Mouse (Mus musculus): ENCODE data around the gene Gnai2.
A peak's percentile ranks its signal among the peaks of the same experiment; 100 is the strongest.

The Gnai2 gene

DNA sequence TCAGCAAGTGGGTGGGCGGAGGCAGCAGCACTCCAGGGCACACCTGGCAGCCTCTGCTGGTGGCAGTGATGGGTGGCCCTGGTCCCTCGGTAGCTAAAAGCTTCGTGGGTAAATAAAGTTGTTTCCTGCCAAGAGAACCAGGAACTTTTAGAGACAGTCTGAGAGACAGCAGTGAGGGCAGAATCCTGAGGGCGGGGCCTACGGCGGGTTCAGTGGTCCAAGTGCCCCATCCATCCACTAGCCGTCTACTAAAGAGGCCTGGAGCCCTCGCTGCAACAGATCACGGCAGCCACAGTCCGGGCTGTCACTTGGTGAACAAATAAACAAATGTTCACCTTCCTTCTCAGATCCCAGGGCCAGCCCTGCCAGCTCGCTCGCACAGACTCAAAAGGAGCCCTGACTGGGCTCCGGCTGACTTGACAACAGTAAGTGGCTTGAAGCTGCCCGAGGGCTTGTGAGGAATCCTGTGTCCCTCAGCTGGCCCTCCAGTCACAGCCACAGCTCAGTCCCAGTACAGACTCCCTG lies 5.2 kb downstream of the Gnai2 start:
- no peak for DNase-seq

DNA sequence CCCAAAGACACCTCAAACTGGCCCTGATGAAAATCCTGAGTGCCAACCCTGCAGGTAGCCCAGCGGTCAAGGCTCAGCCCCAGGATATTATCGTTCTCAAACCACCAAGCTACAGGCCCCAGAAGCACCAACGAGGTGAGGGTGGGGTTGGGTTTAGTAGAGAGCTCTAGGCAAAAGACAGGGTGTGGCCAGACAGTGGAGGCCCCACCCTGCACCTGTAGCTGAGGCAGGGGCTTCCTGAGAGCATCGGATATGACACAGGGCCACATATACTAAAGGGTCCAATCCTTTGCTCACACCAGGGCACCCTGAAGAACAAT lies 5.8 kb downstream of the Gnai2 start:
- DNase-seq: no peak

DNA sequence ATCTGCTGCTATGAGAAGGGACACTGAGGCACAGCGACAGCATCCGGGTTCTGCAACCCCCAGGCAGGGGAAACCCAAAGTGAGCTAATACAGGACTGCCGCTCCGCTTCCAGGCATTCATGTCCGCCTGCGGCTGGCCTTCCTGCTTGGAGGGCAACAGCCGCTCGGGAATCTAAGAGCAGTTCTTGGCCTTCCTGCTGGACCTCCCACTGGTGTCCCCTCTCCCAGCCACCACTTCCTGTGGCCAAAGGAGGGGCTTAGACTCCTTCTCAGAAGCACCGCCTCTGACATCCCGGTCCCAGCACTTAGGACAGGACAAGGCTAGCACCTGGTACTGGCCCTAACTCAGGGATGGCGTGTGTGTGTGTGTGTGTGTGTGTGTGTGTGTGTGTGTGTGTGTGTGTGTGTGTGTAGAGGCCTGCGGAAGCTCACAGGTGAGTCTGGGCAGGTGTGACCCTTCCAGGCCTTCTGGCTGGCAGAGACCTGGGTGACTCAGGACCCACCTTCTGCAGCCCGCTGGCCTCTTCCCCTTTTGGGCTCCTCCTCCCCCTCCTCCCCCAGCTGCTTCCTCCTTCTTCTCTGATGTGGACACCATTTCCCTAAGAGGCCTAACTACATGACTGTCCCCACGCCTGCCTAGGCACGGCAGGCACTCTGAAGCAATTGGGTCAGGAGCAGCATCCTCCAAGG lies 6.3 kb downstream of the Gnai2 start:
- DNase-seq: peak in 1 of 2 experiments; percentile 33

DNA sequence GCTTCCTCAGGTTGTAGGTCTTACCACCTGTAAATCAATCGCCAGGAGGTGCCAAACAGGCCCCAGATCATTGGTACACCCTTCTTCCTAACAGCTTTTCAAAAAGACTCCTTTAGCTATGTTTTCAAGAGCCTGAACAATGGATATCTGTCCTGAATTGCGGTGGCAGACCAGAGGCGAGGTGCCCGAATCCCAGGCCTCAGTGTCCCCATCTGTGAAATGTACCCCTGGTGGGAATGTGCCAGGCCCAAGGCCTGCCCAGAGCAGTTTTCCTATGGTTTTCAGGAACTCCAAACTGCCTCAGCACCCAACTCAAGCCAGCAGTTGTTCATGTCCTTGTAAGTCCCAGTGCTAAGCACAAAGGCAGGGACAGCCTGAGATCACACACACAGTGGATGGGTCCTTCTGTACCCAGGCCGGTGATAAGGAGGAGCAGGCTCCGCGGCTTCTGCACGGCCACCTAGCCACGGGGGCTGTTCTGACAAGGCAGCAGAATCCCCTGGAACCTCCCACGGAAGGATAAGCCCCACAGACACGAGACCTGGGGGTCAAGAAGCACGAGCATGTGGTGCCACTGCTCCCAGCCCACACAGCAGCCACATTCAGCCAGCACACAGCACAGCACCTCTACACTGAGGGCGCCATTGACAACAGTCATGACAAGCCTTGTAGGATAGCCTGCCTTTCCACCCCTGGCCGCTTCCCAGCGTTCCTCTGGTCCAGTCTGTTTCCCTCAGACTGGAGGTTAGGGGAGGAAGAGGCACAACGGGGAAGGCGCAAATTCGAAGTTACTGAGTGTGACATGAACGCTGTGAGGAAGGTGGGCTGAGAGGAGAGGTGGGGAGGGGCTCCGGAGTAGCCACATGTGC lies 7.5 kb downstream of the Gnai2 start:
- peak in 1 of 2 experiments; percentile 36 for DNase-seq

DNA sequence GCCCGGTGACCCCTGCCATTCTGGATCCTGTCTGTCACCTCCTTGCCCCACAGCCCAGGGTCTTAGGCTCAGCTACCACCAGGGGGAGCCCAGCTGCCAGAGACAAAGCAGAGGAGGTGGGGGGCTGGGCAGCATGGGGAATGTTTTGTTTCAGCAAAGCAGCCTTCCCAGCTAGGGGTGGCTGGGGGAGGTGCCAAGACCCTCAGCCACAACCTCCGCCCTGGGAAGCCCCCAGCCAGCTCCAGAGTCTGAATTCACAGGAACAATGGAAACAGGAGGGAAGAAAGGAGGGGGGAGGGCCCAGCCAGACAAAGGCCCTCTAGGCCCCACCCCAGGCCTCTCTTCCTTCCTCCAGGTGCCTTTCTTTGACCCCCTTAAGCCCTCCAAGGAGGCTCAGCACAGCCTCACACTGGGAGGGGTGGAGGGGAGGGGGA lies 8.3 kb downstream of the Gnai2 start:
- peak; percentile 75 to 85 for DNase-seq

DNA sequence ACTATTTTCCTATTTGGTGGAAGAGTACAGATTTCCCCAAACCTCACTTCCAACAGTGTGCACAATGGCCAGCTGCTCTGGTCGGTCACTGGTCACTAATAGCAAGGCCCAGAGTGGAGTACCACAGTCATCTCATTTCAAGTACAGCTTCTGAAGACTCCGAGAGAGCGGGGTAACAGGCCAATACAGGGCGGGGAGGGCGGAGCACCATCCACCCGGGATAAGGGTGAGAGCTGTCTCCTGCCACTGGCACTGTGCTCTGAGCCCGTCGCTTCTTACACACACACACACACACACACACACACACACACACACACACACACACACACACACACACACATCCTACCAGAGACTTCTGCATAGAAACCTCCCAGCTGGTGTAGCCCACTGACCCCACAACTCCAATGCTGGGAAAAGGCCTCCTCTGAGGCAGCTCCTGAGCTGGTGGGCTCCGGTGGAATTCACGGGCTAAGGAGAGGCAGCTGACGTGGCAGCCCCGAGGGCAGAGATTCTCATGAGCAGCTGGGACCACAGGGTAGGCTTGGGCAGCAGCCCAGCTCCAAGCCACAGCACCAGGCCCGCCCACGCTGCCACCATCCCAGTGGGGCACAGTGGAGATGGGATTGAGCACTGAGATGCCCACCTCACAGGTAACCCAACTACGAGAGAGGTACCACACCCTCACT lies 8.9 kb downstream of the Gnai2 start:
- peak in 1 of 2 experiments; percentile 33 for DNase-seq

DNA sequence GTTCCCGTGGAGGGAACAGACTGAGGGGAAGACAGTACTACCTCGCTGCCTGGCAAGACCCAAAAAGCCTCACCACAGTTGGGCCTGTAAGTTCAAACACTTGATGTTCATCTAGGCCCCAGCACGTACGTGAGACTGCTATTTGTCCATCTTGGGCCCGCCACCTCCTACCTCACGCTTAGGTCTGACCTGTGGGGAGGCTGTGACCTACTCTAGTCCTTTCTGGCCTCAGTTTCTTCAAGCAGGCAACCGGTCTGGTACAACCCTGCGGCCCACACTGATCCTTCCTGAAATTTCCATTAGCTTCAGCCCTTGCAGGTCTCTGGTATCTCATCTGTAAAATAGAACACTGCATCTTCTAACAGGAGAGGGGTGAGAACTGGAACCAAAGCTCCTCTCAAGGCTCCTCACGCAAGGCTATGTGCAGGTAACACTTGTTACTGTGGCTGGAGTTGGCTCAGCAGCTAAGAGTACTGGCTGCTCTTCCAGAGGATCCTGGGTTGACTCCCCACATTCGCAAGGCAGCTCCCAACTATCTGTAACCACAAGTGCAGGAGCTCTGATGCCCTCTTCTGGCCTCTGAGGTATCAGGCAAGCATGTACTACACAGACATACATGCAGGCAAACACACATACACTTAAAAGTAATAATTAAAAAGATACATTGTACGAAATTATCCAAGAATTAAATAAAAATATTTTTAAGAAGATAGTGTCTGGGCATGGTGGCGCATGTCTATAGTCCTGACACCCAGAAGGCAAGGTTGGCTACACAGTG lies 9.6 kb downstream of the Gnai2 start:
- peak in 1 of 2 experiments; percentile 36 for DNase-seq

DNA sequence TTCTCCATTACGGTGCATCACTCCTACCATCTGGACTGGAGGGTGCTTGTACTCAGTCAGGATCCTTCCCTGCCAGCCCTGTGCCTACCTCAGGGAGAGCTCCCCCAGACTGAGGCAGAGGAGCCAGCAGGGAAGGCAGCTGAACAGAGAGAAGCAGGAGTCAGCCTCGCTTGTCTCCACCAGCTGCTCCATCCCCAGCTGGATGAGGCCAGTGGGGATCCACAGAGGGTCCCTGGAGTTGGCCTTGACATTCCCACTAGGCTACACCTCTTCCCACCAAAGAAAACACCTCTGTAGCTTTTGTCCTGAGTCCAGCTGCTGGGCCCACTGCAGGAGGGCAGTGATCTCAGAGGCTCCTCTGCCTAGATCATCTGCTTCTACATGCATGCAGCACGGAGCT lies 10.2 kb downstream of the Gnai2 start:
- no peak for DNase-seq

DNA sequence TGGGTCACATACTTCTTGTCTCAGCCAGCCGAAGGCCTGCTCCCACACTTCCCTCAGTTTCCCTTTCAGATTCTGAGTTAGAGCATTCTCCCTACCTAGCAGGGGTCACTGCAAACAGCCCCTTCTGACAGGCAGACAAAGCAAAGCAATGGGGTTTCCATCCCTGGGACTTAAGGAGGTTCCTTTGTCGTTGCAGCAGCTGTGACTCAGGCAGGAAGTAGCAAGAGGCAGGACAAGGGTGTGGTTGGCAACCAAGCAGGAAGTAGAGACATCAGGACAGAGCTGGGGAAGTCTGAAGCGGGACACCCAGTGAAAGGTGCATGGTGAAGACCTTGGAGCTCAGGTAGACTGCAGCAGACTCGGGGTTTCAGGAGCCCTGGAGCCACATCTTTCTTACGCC lies 10.6 kb downstream of the Gnai2 start:
- no peak for DNase-seq

DNA sequence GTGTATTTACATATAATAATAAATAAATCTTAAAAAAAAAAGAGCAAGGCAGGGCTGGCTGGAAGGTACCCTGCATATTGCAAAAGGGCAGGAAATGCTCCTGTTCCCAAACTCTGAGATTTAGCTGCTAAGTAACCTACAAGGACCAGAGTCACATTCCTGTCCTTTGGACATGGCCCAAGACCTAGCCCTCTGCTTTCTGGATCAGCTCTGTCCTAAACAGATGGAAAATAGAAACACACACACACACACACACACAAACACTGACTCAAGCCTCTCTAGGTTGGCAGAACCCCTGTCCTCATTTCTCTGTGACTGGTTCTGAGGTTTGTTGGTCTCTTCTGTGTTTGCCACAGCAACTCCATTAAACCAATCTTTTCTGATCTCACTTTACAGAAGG lies 14.2 kb downstream of the Gnai2 start:
- DNase-seq: peak in 1 of 2 experiments; percentile 54

DNA sequence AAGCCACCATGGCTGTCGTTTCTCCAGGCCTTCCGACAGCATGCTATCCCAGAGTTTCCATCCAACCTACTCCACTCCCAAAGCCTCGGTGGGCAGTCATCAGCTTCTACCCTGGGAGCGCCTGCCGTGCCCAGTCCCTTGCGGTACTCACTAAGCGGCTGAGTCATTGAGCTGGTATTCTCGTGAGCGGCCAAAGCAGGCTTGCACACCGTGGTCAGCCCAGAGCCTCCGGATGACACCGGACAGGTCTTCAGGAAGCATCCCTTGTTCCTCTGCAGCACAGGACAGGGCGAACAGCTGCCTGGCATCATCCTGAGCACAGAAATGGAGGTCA lies 15.7 kb downstream of the Gnai2 start:
- no peak for DNase-seq

DNA sequence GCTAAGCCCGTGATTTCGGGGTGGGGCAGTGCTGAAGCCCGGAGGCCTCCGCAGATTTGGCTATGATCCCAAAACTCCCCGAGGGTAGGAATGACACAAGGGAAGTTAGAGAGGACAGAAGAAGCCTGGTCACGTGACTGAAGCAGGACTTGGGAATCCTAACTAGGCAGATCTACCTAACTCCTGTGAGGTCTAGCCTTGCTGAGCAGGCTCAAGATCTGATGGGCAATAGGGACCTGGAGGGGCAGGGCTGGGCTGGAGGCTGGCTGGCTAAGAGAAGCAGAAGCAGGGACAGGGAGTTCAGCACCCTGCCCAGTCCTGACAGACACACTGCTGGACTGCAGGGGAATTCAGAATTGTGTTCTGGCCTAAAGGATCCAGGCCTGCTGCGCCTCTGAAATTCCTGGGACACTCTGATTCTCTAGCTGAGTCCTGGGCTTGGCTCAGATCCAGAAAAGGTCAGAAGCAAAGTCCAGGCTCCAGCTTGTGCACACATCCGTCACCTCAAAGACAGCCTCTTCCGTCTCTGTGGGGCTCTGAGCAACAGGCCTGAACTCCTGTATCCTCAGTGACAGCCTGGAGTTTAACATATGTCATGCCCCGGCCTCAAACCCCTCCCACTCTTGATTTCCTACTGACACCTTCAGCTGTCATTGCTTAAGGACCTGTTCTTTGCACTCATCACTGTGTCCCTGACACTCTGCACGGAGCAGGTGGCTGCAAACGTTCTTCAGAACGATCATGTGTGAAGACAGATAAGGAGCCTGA lies 16.2 kb downstream of the Gnai2 start:
- peak in 1 of 2 experiments; percentile 49 for DNase-seq

DNA sequence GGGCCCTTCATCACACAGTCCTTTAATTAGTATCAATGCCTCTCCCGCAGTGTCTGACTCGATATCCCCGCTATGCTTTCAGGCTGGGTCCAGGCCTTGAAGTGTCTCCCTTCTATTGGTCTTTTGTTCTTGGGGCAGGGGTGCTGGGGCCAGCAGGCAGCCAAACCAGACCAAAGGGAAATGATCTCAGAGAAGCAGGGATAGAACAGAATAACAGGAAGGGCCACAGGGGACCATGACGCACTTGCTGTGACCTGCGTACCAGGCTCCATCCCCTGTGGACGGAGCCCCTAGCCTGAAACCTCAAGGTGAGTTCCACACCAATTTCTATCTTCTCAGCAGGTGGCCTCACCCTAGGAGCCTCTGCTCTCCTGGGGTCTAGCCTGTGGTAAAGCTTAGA lies 17.1 kb downstream of the Gnai2 start:
- DNase-seq: no peak

DNA sequence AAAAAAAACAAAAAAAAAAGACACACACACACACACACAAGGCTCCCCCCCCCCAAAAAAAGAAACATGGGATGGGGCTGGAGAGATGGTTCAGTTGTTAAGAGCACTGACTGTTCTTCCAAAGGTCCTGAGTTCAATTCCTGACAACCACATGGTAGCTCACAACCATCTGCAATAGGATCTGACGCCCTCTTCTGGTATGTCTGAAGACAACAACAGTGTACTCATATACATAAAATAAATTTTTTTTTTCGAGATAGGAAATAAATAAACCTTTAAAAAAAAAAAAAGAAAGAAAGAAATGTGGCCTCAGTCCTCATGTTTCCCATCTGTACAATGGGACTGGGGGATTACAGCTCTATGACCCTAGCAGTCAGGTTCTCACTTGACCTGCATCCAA lies 17.7 kb downstream of the Gnai2 start:
- no peak for DNase-seq

DNA sequence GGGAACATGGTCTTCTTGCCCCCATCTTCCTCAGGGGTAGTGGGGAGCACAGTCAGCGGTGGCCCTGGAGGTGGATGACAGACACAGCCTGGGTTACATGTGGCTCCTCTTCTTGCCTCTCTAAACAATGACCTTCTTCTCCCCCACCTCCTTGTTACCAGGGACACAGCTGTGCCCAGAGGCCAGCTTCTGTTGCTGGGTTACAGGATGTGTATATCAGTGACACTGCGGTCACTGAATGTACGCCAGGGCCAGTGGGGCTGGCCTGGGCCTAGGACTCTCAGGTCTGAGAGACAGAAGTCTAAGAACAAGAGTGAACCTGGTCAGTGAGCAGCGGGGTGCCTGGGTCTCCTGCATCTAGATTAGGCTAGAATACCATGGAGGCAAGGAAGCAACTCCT lies 20.1 kb downstream of the Gnai2 start:
- DNase-seq: peak in 1 of 2 experiments; percentile 27

DNA sequence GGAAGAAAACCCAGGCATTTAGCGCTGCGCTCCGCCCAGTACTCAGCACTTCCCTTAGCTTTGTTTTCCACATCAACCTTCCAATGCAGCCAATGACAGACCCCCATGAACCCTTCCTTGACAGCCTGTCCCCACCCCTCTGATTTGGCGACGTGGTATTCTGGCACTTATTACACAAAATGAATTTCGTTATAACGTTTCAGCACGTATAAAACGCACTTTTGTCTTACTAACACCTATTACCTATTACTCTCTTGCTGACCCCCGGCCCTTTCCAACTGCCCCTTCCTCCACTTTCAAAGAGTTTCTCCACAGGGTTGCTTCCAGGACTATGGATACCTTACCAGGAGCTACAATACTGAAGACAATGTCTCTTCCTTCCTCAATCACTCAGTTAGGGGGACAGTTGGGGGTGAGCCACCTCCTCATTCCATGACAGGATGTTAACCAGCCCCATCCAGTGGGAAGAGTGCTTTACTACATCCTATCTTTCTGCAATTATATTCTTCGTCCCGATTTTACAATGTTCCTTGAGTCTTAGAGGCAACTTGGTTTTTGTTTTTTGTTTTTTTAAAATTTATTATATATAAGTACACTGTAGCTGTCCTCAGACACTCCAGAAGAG lies 22.1 kb downstream of the Gnai2 start:
- no peak for DNase-seq

DNA sequence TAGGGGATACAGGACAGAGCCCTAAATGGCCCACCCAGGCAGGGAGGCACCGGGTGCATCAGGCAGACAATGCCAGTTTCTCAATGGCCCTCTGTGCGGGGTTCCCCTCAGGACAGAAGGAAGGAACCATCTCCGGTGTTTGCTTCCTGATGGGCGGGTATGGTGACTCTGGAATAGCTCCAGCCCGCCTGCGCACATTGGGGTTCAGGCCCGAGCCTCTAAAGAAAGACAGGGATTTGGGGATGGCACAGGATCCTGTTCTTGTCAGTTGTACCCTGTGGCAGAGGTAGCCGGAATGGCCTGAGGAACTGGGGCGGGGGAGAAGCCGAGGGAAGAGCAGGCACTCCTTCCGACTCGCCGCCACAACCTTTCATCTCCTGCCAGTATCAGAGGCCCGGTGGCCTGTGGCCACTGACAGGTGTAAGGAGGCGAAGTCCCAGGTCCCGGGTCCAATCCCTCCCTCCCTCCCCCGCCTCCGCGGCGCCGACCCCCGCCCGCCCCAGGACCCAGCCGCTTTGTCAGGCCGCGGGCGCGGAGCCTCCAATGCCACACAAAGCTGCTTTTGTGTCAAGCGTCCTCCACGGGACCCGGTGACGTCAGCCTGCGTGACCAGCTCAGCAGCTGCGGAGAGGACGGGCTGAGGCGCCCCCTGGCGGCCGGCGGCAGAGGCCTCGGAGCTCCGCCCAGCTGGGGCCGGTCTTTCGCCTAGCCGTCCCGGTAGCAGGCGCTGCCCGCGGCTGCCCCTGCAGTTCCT lies 22.8 kb downstream of the Gnai2 start:
- peak; percentile 100 for DNase-seq

DNA sequence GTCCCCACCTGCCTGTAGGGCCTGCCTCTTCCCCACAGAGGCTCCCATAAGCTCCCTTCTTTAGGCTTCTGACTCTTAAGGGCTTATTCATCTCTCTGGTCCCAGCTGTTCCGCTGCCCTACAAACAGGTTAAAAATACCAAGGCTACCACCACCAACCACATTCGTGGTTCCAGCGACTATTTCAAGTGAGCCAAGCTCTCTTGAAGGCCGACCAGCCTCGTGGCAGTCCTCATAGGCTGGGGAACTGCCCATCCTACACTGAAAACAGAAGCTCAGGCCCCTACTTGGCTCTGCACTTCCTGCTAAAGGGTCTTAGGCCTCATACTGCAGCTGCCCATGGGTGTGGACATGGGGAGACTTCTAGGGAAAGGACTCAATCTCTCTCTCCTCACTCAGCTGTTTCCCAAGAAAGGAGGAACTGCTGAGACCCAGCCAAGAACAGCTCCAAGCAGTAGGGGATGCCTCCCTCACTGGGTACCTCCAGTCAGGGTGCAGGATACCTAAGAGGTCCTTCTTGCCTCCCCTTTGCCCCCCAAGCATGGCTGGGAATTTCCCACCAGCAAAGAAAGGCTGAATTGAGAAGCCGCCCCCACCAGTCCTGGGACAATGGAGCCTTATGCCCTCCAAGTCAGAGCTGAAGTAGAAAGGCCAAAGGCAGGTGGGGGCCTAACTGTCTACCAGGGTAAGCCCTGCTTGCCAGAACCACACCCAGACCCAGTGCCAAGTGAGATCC lies 23.5 kb downstream of the Gnai2 start:
- no peak for DNase-seq

DNA sequence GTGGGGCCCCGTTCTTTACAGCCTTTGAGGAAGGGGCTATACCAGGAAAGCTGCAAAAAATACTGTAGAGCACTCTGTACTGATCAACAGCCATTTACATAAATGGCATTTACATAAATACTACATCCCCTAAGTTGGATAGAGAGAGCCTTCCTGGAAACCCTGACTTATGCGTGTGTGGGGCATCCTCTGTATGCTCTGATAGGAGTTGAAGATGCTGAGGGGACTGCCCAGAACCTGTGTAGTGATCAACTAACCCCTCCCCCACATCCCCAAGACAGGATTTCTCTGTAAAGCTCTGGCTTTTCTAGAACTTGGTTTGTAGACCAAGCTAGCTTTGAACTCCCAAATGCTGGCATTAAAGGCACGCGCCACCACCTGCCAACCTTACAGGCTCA lies 25.7 kb downstream of the Gnai2 start:
- no peak for DNase-seq
